Mouse (Mus musculus) midbrain, postnatal 0 days (tissue): ENCODE data around the gene Cherp. TPM values are rescaled to one million over a fixed set of nuclear protein-coding genes. Genes with fewer than 3 reads are reported as not detected.

Experiments used
- ATAC-seq: fragments of 200-750 bp; cut with Nextera tagmentation; 2 replicates; pipeline ENCODE4 v1.8.0; 2017; ENCODE audit warnings: moderate number of reproducible peaks, mild to moderate bottlenecking, moderate TSS enrichment, moderate library complexity; ENCODE audit not compliant: low FRiP score
- DNase-seq: peaks from one replicate; pipeline ENCODE4 v3.0.0-alpha.2; 2015; ENCODE audit warnings: low spot score
- H3K27ac ChIP-seq: fragments of 300-500 bp; sonication (generic); 2 replicates; pipeline ENCODE4 v1.5.1; 2014; ENCODE audit warnings: low read depth, mild to moderate bottlenecking, low read length, mixed read lengths
- H3K27me3 ChIP-seq: fragments of 300-500 bp; sonication (generic); 2 replicates; pipeline ENCODE4 v1.6.1; 2014; ENCODE audit warnings: low read length, control low read depth, mixed read lengths; ENCODE audit not compliant: insufficient read depth
- H3K36me3 ChIP-seq: fragments of 300-500 bp; sonication (generic); 2 replicates; pipeline ENCODE4 v1.6.1; 2014; ENCODE audit warnings: low read length, control low read depth, mixed read lengths; ENCODE audit not compliant: insufficient read depth
- H3K4me1 ChIP-seq: fragments of 300-500 bp; sonication (generic); 2 replicates; pipeline ENCODE4 v1.6.1; 2014; ENCODE audit warnings: mild to moderate bottlenecking, control low read depth, antibody characterized with exemption, low read length, mixed read lengths; ENCODE audit not compliant: insufficient read depth
- H3K4me2 ChIP-seq: fragments of 300-500 bp; sonication (generic); 2 replicates; pipeline ENCODE4 v1.6.1; 2014; ENCODE audit warnings: low read depth, mild to moderate bottlenecking, low read length, mixed read lengths; ENCODE audit not compliant: poor library complexity, severe bottlenecking
- H3K4me3 ChIP-seq: fragments of 300-500 bp; sonication (generic); 2 replicates; pipeline ENCODE4 v1.5.1; 2014; ENCODE audit warnings: low read depth, mild to moderate bottlenecking, low read length, moderate library complexity
- H3K9ac ChIP-seq: fragments of 300-500 bp; sonication (generic); replicated peaks from 2 replicates; pipeline ENCODE4 v1.6.1; 2014; ENCODE audit warnings: mild to moderate bottlenecking, low read length, moderate library complexity, mixed read lengths; ENCODE audit not compliant: poor library complexity, severe bottlenecking
- H3K9me3 ChIP-seq: fragments of 300-500 bp; sonication (generic); 2 replicates; pipeline ENCODE4 v1.6.1; 2016; ENCODE audit warnings: low read length, control low read depth
- CTCF ChIP-seq: IDR thresholded peaks from 2 replicates; pipeline ENCODE4 v1.5.1; 2016; ENCODE audit warnings: antibody characterized with exemption, mild to moderate bottlenecking
- WGBS: fragments of 180-500 bp; shearing (Covaris S2); extraction: QIAGEN DNeasy Blood & Tissue Kit; methylation state at CpG from one replicate; pipeline ENCODE4 v1.1.7; 2014; 5-methylcytosine and 5-hydroxymethylcytosine counted together
- polyA plus RNA-seq: library from polyadenylated mRNA; unstranded; fragments of >200 nt; fragmentation: Nextera tagmentation; extraction: Ambion mirVana; gene quantifications from 2 replicates; pipeline ENCODE4 v1.2.1, GENCODE M21; 2015
- total RNA-seq: library from RNA; depleted of rRNA; stranded (reverse); fragments of >200 nt; gene quantifications from 2 replicates; pipeline ENCODE4 v1.2.3, GENCODE M21; 2014

The Cherp gene
- total and polyA plus RNA-seq, 2 experiments from 2014 or later, result 50.9 to 51.4 TPM

GRCm38 (mm10) chr8:72504637-72505314 is 29.8 kb upstream of the Cherp start:
- no peak overlapping the region for H3K27ac ChIP-seq
- DNase-seq, result no peak
- no peak overlapping the region for H3K4me2 ChIP-seq
- TF ChIP-seq CTCF, result no peak
- no peaks in the 10 kb centered on the region for H3K36me3 ChIP-seq
- no peak overlapping the region for H3K4me3 ChIP-seq
- no peak; the same call in 1 of the 2 replicates for ATAC-seq
- H3K9me3 ChIP-seq, result no peaks in the 10 kb centered on the region
- no peaks in the 10 kb centered on the region for H3K27me3 ChIP-seq
- H3K9ac ChIP-seq, result no peak overlapping the region
- H3K4me1 ChIP-seq, result no peaks in the 10 kb centered on the region

GRCm38 (mm10) chr8:72504137-72504536 is 29.1 kb upstream of the Cherp start:
- H3K27ac ChIP-seq, result no peak overlapping the region
- peak; percentile 46 for DNase-seq
- TF ChIP-seq CTCF, result no peak
- H3K9ac ChIP-seq, result no peak overlapping the region
- H3K27me3 ChIP-seq, result no peaks in the 10 kb centered on the region
- 0 out of 2 replicates have a peak, but pooled peaks cover 3% of the 10 kb centered on the region for H3K36me3 ChIP-seq
- H3K4me1 ChIP-seq, result no peaks in the 10 kb centered on the region
- H3K4me2 ChIP-seq, result no peak overlapping the region
- ATAC-seq, result no peak
- H3K9me3 ChIP-seq, result no peaks in the 10 kb centered on the region
- no peak overlapping the region for H3K4me3 ChIP-seq

DNA sequence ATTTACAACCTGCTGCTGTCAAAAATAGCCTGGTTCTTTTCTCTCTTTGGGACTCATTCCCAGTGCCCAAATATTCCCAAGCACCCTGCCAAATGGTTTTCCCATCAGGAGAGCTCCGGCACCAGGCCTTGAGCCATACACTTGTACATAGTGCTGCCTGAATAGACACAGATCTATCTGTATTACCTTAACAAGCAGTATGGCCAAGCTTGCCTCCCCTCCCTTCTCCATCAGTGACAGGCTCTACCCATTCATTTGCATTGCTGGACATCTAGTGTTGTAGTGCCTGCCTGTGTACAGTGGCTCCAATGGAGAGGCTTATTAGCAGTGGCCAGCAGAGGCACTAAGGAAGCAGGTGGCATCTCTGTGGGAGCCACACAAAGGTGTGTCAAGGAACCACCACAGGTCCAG is 25.5 kb upstream of the Cherp start:
- H3K9ac ChIP-seq, result no peak overlapping the region
- peaks cover 20% of the 10 kb centered on the region for H3K36me3 ChIP-seq
- DNase-seq, result no peak
- H3K4me2 ChIP-seq, result no peak overlapping the region
- no peaks in the 10 kb centered on the region for H3K4me1 ChIP-seq
- H3K27me3 ChIP-seq, result no peaks in the 10 kb centered on the region
- no peak for TF ChIP-seq CTCF
- no peak for ATAC-seq
- no peak overlapping the region for H3K27ac ChIP-seq
- 89% methylated on average over 1 of the region's 1 CpGs for WGBS
- H3K9me3 ChIP-seq, result no peaks in the 10 kb centered on the region
- H3K4me3 ChIP-seq, result no peak overlapping the region

- no peak for DNase-seq
- no peak for ATAC-seq
- H3K9me3 ChIP-seq, result no peaks in the 10 kb centered on the region
- H3K4me3 ChIP-seq, result no peak overlapping the region
- no peaks in the 10 kb centered on the region for H3K4me1 ChIP-seq
- H3K27me3 ChIP-seq, result no peaks in the 10 kb centered on the region
- H3K9ac ChIP-seq, result no peak overlapping the region
- H3K4me2 ChIP-seq, result no peak overlapping the region
- TF ChIP-seq CTCF, result no peak
- WGBS, result 94% methylated on average over 2 of the region's 2 CpGs
- H3K36me3 ChIP-seq, result peaks cover 27% of the 10 kb centered on the region
- no peak overlapping the region for H3K27ac ChIP-seq
Observed at GRCm38 (mm10) chr8:72499521-72500284, 24.7 kb upstream of the Cherp start.

GRCm38 (mm10) chr8:72498527-72498926 is 23.5 kb upstream of the Cherp start:
- Histone ChIP-seq H3K36me3 (peaks cover 27% of the 10 kb centered on the region), H3K9me3 (no peaks in the 10 kb centered on the region), H3K27me3 (no peaks in the 10 kb centered on the region), H3K27ac (no peak overlapping the region), H3K4me2 (no peak overlapping the region), H3K9ac (no peak overlapping the region), H3K4me3 (no peak overlapping the region), H3K4me1 (peaks cover 6% of the 10 kb centered on the region; the same call in 1 of the 2 replicates)
- TF ChIP-seq CTCF, result no peak
- 92% methylated on average over 4 of the region's 4 CpGs for WGBS
- DNase-seq, result no peak
- ATAC-seq, result no peak

- Histone ChIP-seq H3K4me3 (no peak overlapping the region), H3K4me2 (no peak overlapping the region), H3K27me3 (no peaks in the 10 kb centered on the region), H3K9me3 (no peaks in the 10 kb centered on the region), H3K27ac (no peak overlapping the region), H3K9ac (no peak overlapping the region), H3K4me1 (peaks cover 8% of the 10 kb centered on the region; the same call in 1 of the 2 replicates), H3K36me3 (peaks cover 27% of the 10 kb centered on the region)
- ATAC-seq, result no peak
- no peak for TF ChIP-seq CTCF
- WGBS, result 96% methylated on average over 1 of the region's 1 CpGs
- peak; percentile 11 for DNase-seq
Observed at GRCm38 (mm10) chr8:72497911-72498310, 22.9 kb upstream of the Cherp start.
